Mouse (Mus musculus) hindbrain, embryonic 11.5 days (tissue): ENCODE data around the gene Grtp1. TPM values are rescaled to one million over a fixed set of nuclear protein-coding genes. Genes with fewer than 3 reads are reported as not detected.

Source experiments
- ATAC-seq: fragments of 200-750 bp; cut with Nextera tagmentation; 2 replicates; pipeline ENCODE4 v1.8.0; 2017; ENCODE audit warnings: mild to moderate bottlenecking, moderate TSS enrichment, moderate library complexity; ENCODE audit not compliant: low FRiP score
- DNase-seq: peaks from one replicate; pipeline ENCODE4 v3.0.0-alpha.2; 2015; ENCODE audit warnings: low spot score
- H3K27ac ChIP-seq: fragments of 300-500 bp; sonication (generic); 2 replicates; pipeline ENCODE4 v1.5.1; 2014; ENCODE audit warnings: mild to moderate bottlenecking, low read depth, low read length
- H3K27me3 ChIP-seq: fragments of 300-500 bp; sonication (generic); 2 replicates; pipeline ENCODE4 v1.6.1; 2014; ENCODE audit warnings: mild to moderate bottlenecking, low read length, moderate library complexity, mixed read lengths; ENCODE audit not compliant: control insufficient read depth, insufficient read depth
- H3K36me3 ChIP-seq: fragments of 300-500 bp; sonication (generic); 2 replicates; pipeline ENCODE4 v1.6.1; 2014; ENCODE audit warnings: mild to moderate bottlenecking, low read length, moderate library complexity, mixed read lengths; ENCODE audit not compliant: control insufficient read depth, insufficient read depth
- H3K4me1 ChIP-seq: fragments of 300-500 bp; sonication (generic); replicated peaks from 2 replicates; pipeline ENCODE4 v1.6.1; 2014; ENCODE audit warnings: low read length, mixed read lengths; ENCODE audit not compliant: control insufficient read depth, insufficient read depth
- H3K4me2 ChIP-seq: fragments of 300-500 bp; sonication (generic); replicated peaks from 2 replicates; pipeline ENCODE4 v1.6.1; 2014; ENCODE audit warnings: mild to moderate bottlenecking, low read depth, low read length
- H3K4me3 ChIP-seq: fragments of 300-500 bp; sonication (generic); 2 replicates; pipeline ENCODE4 v1.5.1; 2014; ENCODE audit warnings: low read depth, low read length
- H3K9ac ChIP-seq: fragments of 300-500 bp; sonication (generic); 2 replicates; pipeline ENCODE4 v1.6.1; 2014; ENCODE audit warnings: low read depth, low read length
- H3K9me3 ChIP-seq: fragments of 300-500 bp; sonication (generic); 2 replicates; pipeline ENCODE4 v1.6.1; 2016; ENCODE audit warnings: low read length; ENCODE audit not compliant: control insufficient read depth
- WGBS: fragments of 180-500 bp; shearing (Covaris S2); extraction: QIAGEN DNeasy Blood & Tissue Kit; methylation state at CpG from one replicate; pipeline ENCODE4 v1.1.7; 2014; 5-methylcytosine and 5-hydroxymethylcytosine counted together
- polyA plus RNA-seq: library from polyadenylated mRNA; unstranded; fragments of >200 nt; fragmentation: Nextera tagmentation; extraction: Ambion mirVana; gene quantifications from 2 replicates; pipeline ENCODE4 v1.2.1, GENCODE M21; 2014

The Grtp1 gene
- polyA plus RNA-seq, 1 experiment from 2014 or later, result 12.9 TPM

- ATAC-seq, result no peak
- Histone ChIP-seq H3K9me3 (no peaks in the 10 kb centered on the region), H3K4me1 (no peaks in the 10 kb centered on the region), H3K4me3 (no peak overlapping the region), H3K27ac (no peak overlapping the region), H3K36me3 (peaks cover 11% of the 10 kb centered on the region), H3K4me2 (no peak overlapping the region), H3K9ac (no peak overlapping the region), H3K27me3 (no peaks in the 10 kb centered on the region)
- WGBS, result 96% methylated on average over 4 of the region's 4 CpGs
- DNase-seq, result no peak
Measured at GRCm38 (mm10) chr8:13174305-13174704, 26.1 kb downstream of the Grtp1 start.

DNA sequence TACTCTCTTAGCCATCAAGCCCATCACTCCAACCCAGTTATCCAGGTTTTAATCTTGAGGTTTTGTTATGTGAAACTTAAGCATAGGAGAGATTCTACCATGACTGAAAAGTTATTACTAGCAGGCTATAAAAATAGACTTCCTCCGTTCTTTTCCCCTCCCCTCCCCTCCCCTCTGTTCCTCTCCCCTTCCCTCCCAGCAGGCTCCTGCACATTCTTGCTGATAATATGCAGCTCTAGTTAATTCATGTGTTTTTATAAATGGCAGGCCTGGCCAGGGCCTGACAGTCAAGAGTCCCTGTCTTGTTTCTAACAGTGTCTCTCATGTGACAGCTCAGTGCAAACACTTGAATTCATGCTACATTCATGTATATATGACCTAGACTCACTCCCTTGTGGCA lies 29.9 kb downstream of the Grtp1 start:
- ATAC-seq (no peak), DNase-seq (no peak)
- no peaks in the 10 kb centered on the region for H3K9me3 ChIP-seq
- WGBS, result 89% methylated on average over 1 of the region's 1 CpGs
- no peak overlapping the region for H3K4me3 ChIP-seq
- no peak overlapping the region for H3K27ac ChIP-seq
- H3K9ac ChIP-seq, result no peak overlapping the region
- peaks cover 14% of the 10 kb centered on the region for H3K36me3 ChIP-seq
- H3K27me3 ChIP-seq, result no peaks in the 10 kb centered on the region
- no peak overlapping the region for H3K4me2 ChIP-seq
- no peaks in the 10 kb centered on the region for H3K4me1 ChIP-seq

DNA sequence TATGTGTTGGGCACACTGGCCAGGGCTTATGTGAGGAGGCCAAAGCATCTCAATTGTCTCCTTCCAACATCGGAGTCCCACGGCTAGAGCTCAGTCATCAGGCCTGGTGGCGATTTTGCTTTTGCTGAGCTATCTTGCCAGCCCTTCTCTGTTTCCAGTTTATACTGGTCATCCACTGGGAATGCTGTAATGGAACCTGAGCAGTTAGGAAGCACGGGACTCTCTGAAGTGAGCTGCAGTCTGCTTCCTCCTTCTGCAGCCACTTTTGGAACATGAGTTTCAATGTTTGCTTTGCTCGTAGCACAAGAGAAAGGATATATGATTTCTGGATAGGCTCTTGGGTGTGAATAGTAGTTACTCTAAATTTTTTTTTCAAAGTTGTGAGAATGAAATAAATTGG lies 36.1 kb downstream of the Grtp1 start:
- Histone ChIP-seq H3K9ac (no peak overlapping the region), H3K4me3 (no peak overlapping the region), H3K4me1 (peaks cover 2% of the 10 kb centered on the region; the same call in 1 of the 2 replicates), H3K9me3 (no peaks in the 10 kb centered on the region), H3K36me3 (peaks cover 5% of the 10 kb centered on the region; the same call in 1 of the 2 replicates), H3K4me2 (no peak overlapping the region), H3K27ac (no peak overlapping the region), H3K27me3 (no peaks in the 10 kb centered on the region)
- DNase-seq (no peak), ATAC-seq (no peak)
- WGBS, result 92% methylated on average over 5 of the region's 5 CpGs

DNA sequence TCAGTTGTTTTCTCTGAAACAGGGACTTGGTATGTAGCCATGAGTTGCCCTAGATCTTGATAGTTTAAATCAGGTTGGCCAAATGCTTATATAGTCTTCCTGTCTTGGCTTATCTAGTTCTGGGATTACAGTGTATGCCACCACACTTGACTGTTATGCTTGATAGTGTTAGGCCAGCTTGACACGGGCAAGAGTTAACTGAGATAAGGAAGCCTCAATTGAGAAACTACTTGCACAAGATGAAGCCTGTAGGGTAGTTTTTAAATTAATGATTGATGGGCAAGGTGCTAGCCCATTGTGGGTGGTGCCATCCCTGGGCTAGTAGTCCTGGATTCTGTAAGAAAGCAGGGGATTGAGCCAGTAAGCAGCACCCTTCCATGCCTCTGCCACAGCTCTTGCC lies 36.9 kb downstream of the Grtp1 start:
- Histone ChIP-seq H3K9ac (no peak overlapping the region), H3K4me3 (no peak overlapping the region), H3K27me3 (no peaks in the 10 kb centered on the region), H3K36me3 (peaks cover 5% of the 10 kb centered on the region; the same call in 1 of the 2 replicates), H3K9me3 (no peaks in the 10 kb centered on the region), H3K27ac (no peak overlapping the region), H3K4me1 (peaks cover 2% of the 10 kb centered on the region; the same call in 1 of the 2 replicates), H3K4me2 (no peak overlapping the region)
- 89% methylated on average over 1 of the region's 1 CpGs for WGBS
- DNase-seq, result no peak
- ATAC-seq, result no peak

DNA sequence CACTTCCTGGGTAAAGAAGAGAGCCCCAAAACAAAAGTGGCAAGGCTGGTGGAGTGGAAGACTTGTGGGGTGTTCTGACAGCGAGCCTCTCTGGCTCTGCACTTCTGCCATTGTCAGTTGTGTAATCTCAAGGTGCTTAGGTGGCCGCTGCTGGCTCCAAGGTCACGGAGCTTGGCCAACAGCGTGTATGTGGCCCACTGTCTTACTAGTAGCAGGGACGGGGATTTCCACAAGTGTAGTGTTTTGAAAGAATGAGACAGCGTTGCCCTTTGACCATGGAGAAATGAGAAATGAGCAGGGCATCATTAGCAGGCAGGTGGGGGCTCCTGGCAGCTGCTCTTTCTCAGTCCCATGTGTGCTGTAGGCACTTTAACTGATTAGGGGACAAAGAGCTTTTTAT lies 38.3 kb downstream of the Grtp1 start:
- no peak overlapping the region for H3K27ac ChIP-seq
- H3K4me3 ChIP-seq, result no peak overlapping the region
- DNase-seq, result no peak
- H3K9ac ChIP-seq, result no peak overlapping the region
- ATAC-seq, result no peak
- WGBS, result 82% methylated on average over 6 of the region's 6 CpGs
- H3K9me3 ChIP-seq, result no peaks in the 10 kb centered on the region
- H3K4me1 ChIP-seq, result peaks cover 2% of the 10 kb centered on the region; the same call in 1 of the 2 replicates
- H3K4me2 ChIP-seq, result no peak overlapping the region
- H3K27me3 ChIP-seq, result no peaks in the 10 kb centered on the region
- no peaks in the 10 kb centered on the region for H3K36me3 ChIP-seq

DNA sequence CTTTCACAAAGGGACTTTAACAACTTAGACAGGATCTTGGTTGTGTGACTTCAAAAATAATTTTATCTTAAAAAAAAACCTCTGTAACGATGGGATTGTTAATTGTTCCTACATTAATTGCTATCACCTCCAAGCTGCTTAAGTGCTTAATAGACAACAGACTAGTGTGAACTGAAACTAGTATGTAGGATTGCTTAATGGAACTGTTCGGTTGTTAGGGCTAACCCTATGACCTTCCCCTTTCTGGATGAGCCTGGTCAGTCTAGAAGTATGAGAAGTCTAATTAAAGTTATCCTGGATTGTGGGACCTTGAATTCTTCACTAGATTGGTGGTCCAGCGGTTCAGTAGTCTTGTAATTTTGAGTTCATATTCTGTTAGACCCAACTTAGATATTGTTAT lies 39.7 kb downstream of the Grtp1 start:
- no peak overlapping the region for H3K27ac ChIP-seq
- no peak overlapping the region for H3K9ac ChIP-seq
- H3K27me3 ChIP-seq, result no peaks in the 10 kb centered on the region
- 93% methylated on average over 3 of the region's 3 CpGs for WGBS
- ATAC-seq, result no peak
- no peak overlapping the region for H3K4me2 ChIP-seq
- no peaks in the 10 kb centered on the region for H3K9me3 ChIP-seq
- H3K36me3 ChIP-seq, result no peaks in the 10 kb centered on the region
- no peak for DNase-seq
- peaks cover 2% of the 10 kb centered on the region; the same call in 1 of the 2 replicates for H3K4me1 ChIP-seq
- H3K4me3 ChIP-seq, result no peak overlapping the region

GRCm38 (mm10) chr8:13159377-13159881 lies 41.0 kb downstream of the Grtp1 start:
- 1% methylated on average over 33 of the region's 49 CpGs for WGBS
- H3K4me2 ChIP-seq, result peak overlapping the region; percentile 88
- no peaks in the 10 kb centered on the region for H3K27me3 ChIP-seq
- H3K4me1 ChIP-seq, result peaks cover 2% of the 10 kb centered on the region; the same call in 1 of the 2 replicates
- no peaks in the 10 kb centered on the region for H3K36me3 ChIP-seq
- peak overlapping the region; percentile 64; the same call in 1 of the 2 replicates for H3K27ac ChIP-seq
- ATAC-seq, result peak; percentile 74
- H3K9me3 ChIP-seq, result no peaks in the 10 kb centered on the region
- peak overlapping the region; percentile 96 for H3K4me3 ChIP-seq
- peak overlapping the region; percentile 86 for H3K9ac ChIP-seq
- no peak for DNase-seq

DNA sequence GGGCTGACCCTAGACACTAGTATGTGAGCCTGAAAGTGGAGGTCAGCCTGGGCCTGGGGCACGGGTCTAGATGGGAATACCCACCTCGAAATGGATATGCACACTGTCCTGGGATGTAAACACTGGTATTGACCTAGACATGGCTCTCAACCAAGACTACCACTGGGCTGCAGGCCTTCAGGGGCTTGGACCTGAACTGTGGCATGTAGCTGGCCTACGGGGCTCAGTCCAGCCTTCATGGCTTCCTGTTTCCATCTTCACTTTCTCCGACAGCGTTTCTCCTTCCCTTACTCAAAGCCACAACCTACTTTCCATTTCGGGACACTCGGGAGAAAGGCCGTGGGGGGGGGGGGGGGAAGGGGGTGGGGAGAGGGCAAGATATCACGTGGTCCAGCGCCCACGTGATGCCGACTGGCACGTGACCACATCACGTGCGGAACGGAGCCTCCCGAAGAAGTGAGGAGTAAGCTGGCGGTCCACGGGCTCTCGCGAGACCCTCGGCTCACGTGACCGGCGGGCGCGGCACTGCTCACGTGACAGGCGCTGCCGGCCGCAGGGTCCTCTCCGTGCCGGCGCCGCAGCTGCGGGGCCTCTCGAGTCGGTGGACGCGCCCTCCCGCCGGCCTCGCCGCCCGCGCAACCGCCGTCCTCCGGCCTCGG lies 41.6 kb downstream of the Grtp1 start, which contains the start of gene Lamp1:
Gene Lamp1, plus strand, starts transcription at position 444 of the 659 bp plus-strand sequence.
- peak within 1 kb of the TSS; percentile 64; the same call in 1 of the 2 replicates for H3K27ac ChIP-seq
- 2% methylated on average over 27 of the region's 50 CpGs for WGBS
- no peaks in the 10 kb centered on the region for H3K27me3 ChIP-seq
- DNase-seq (peak; percentile 100), ATAC-seq (peak; percentile 98)
- no peaks in the 10 kb centered on the region for H3K9me3 ChIP-seq
- H3K9ac ChIP-seq, result peak within 1 kb of the TSS; percentile 86
- H3K4me1 ChIP-seq, result peaks cover 2% of the 10 kb centered on the region; the same call in 1 of the 2 replicates
- peak within 1 kb of the TSS; percentile 96 for H3K4me3 ChIP-seq
- H3K4me2 ChIP-seq, result peak within 1 kb of the TSS; percentile 88
- H3K36me3 ChIP-seq, result no peaks in the 10 kb centered on the region
